Mouse (Mus musculus) C2C12 (cell line): ENCODE data around the gene Ctcfl. TPM values are rescaled to one million over a fixed set of nuclear protein-coding genes. Genes with fewer than 3 reads are reported as not detected.

Experiments used
- H3K27me3 ChIP-seq: one replicate; pipeline ENCODE4 v1.6.1; 2011; ENCODE audit not compliant: control insufficient read depth, insufficient read depth, insufficient read length
- H3K36me3 ChIP-seq: one replicate; pipeline ENCODE4 v1.6.1; 2011; ENCODE audit not compliant: control insufficient read depth, insufficient read depth
- H3K4me3 ChIP-seq: one replicate; pipeline ENCODE4 v1.5.1; 2011; ENCODE audit warnings: mild to moderate bottlenecking, control low read depth; ENCODE audit not compliant: poor library complexity, insufficient read depth, severe bottlenecking
- H3K79me2 ChIP-seq: one replicate; pipeline ENCODE4 v1.6.1; 2011; ENCODE audit not compliant: control insufficient read depth, insufficient read depth
- H3K79me3 ChIP-seq: one replicate; pipeline ENCODE4 v1.6.1; 2011; ENCODE audit warnings: low read depth, control low read depth
- H3ac ChIP-seq: one replicate; pipeline ENCODE3; 2011; ENCODE audit warnings: low read depth; ENCODE audit not compliant: control insufficient read depth, insufficient read length
- CEBPB ChIP-seq: IDR thresholded peaks from one replicate; pipeline ENCODE4 v1.6.1; 2011; ENCODE audit warnings: low read depth, mild to moderate bottlenecking, control low read depth, moderate library complexity
- CTCF ChIP-seq: IDR thresholded peaks from one replicate; pipeline ENCODE4 v1.5.1; 2011; ENCODE audit not compliant: control insufficient read depth, insufficient read depth, insufficient read length
- FOSL1 ChIP-seq: IDR thresholded peaks from one replicate; pipeline ENCODE4 v1.8.0; 2011; ENCODE audit warnings: mild to moderate bottlenecking, low read length; ENCODE audit not compliant: poor library complexity, insufficient read depth, severe bottlenecking
- MAX ChIP-seq: IDR thresholded peaks from one replicate; pipeline ENCODE4 v1.6.1; 2011; ENCODE audit warnings: mild to moderate bottlenecking, control low read depth
- MYOD1 ChIP-seq: IDR thresholded peaks from one replicate; pipeline ENCODE4 v1.6.1; 2011; ENCODE audit warnings: low read depth; ENCODE audit not compliant: control insufficient read depth, insufficient read length
- MYOG ChIP-seq: IDR thresholded peaks from one replicate; pipeline ENCODE4 v1.6.1; 2011; ENCODE audit not compliant: control insufficient read depth, insufficient read length; ENCODE audit errors: extremely low read depth
- USF1 ChIP-seq: IDR thresholded peaks from one replicate; pipeline ENCODE4 v1.6.1; 2011; ENCODE audit warnings: low read depth, mild to moderate bottlenecking, control low read depth, moderate library complexity
- polyA plus RNA-seq: library from polyadenylated mRNA; unstranded; fragments of >200 nt; fragmentation: generic; extraction: Trizol; gene quantifications from one replicate; pipeline ENCODE4 v1.2.1, GENCODE M21; 2012; ENCODE audit warnings: missing spikeins

Ctcfl gene
- polyA plus RNA-seq, 1 experiment, result not detected

DNA sequence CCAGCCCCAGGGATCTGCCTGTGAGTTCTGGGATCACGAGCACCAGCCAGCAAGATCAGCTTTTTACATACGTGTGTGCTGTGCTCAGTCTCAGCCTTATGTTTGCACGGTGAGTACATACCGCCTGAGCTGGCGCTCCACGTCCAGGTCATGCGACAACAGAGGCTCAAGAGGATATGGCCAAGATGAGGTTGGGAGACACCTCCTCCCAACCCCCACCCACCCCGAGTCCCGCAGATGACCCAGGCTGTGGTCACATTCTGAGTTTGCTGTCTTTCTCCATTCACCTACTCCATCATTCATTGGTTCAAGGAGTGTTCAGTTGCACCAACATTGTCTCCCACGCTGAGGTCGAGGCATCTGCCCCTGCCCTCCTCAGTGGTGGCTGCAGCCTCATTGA lies 34.5 kb downstream of the Ctcfl start:
- no peaks in the 10 kb centered on the region for H3K79me2 ChIP-seq
- H3K27me3 ChIP-seq, result peaks cover 8% of the 10 kb centered on the region
- no peak overlapping the region for H3K4me3 ChIP-seq
- no peaks in the 10 kb centered on the region for H3K36me3 ChIP-seq
- H3K79me3 ChIP-seq, result no peaks in the 10 kb centered on the region
- TF ChIP-seq MYOD1, result no peak
- TF ChIP-seq MAX, result no peak
- no peak for TF ChIP-seq CTCF
- TF ChIP-seq USF1, result no peak
- TF ChIP-seq CEBPB, result no peak
- TF ChIP-seq MYOG, result no peak
- no peak for TF ChIP-seq FOSL1
- no peak overlapping the region for H3ac ChIP-seq

DNA sequence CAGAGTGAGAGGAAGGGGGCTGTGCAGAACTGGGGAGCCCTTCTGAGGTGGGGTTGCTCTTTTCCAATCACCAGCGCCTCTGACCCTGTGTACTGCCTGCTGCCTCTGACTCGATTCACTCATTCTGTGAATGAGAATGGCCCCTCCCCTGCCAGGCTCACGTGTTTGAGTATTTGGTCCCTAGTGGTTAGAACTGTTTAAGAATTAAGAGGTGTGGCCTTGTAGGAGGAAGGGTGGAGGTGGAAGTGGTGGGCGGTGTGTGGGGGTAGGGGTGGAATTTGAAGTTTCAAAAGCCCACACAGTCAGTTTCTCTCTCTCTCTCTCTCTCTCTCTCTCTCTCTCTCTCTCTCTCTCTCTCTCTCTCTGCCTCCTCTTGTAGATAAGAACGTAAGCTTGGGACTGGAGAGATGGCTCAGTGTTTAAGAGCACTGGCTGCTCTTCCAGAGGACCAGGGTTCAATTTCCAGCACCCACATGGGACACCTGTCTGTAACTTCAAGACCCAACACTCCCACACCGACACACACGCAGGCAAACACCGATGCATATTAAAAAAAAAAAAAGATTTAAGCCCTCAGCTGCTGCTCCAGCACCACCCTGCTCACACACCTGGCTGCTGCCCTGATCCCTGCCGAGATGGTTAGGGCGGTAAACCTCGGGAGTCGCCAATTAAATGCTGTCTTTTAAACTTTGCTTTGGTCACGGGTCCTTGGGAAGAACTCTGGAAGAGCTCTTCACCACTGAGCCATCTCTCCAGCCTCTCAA lies 35.4 kb downstream of the Ctcfl start:
- Histone ChIP-seq H3ac (no peak overlapping the region), H3K4me3 (no peak overlapping the region), H3K79me3 (no peaks in the 10 kb centered on the region), H3K79me2 (no peaks in the 10 kb centered on the region), H3K36me3 (no peaks in the 10 kb centered on the region), H3K27me3 (peaks cover 10% of the 10 kb centered on the region)
- TF ChIP-seq USF1 (peak; percentile 49), FOSL1 (no peak)

DNA sequence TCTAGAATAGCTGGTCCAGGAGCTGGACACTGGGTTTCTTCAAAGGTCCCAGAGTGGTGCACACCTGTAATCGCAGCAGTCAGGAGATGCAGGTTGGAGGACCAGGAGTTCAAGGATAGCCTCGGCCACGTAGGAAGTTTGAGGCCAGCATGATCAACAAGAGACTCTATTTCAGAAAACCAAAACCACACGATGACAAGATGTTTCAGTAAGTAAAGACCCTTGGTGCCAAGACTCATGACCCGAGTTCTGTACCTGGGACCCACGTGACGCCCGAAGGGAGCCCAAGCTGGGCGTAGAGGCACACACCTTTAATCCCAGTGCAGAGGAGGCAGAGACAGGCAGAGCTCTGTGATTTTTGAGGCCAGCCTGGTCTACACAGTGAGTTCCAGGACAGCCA lies 36.2 kb downstream of the Ctcfl start:
- TF ChIP-seq CTCF (no peak), MAX (no peak), MYOD1 (no peak), USF1 (no peak), MYOG (no peak), FOSL1 (no peak), CEBPB (no peak)
- Histone ChIP-seq H3ac (no peak overlapping the region), H3K4me3 (no peak overlapping the region)

DNA sequence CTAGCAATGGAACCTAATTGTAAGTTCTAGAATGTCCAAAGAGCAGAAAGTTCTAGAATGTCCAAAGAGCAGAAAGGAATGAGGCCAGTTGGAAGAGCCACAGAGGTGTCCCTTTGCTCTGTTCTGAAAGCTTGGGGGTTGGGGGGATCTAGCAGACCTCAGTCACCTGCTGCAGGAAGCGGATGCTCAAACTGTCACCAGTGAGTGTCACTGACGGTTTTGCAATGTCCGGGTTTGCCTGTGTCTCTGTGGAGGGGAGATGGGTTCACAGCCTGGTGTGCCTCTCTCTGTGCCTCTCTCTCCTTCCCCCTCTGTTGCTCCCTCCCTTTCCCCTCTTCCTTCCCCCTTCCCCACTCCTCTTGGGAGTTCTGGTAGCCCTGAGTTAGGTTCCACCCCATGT lies 36.6 kb downstream of the Ctcfl start:
- Histone ChIP-seq H3K4me3 (no peak overlapping the region), H3K79me3 (no peaks in the 10 kb centered on the region), H3K36me3 (no peaks in the 10 kb centered on the region), H3K79me2 (no peaks in the 10 kb centered on the region), H3K27me3 (peaks cover 10% of the 10 kb centered on the region), H3ac (no peak overlapping the region)
- TF ChIP-seq CEBPB (no peak), FOSL1 (no peak), CTCF (no peak), MYOG (no peak), MAX (no peak), USF1 (no peak), MYOD1 (no peak)

More for the DNA sequence above, 36.2 kb downstream of the Ctcfl start:
- H3K27me3 ChIP-seq, result peaks cover 10% of the 10 kb centered on the region
- no peaks in the 10 kb centered on the region for H3K36me3 ChIP-seq
- H3K79me2 ChIP-seq, result no peaks in the 10 kb centered on the region
- no peaks in the 10 kb centered on the region for H3K79me3 ChIP-seq

DNA sequence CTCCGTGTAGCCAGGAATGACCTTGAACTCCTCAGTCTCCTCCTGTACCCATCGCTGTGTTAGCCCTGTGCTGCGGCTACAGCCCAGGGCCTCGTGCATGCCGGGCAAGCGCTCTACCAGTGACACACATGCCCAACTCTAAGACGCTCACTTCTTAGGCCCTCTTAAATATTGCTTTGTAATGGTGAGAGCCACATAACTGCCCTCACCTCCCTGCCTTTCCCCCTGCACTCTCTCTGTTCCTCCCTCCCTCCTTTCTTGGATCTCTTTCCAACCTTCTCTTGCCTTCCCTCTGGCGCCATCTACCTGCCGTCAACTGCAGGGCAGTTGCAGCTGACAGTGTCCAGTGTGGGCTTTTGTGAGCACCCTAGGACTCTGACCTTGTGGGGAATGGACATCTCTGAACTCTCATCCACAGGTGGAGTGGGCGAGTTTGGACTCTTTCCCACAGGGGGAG lies 38.5 kb downstream of the Ctcfl start:
- Histone ChIP-seq H3K27me3 (peaks cover 20% of the 10 kb centered on the region), H3K4me3 (no peak overlapping the region), H3K79me3 (no peaks in the 10 kb centered on the region), H3ac (no peak overlapping the region), H3K36me3 (no peaks in the 10 kb centered on the region), H3K79me2 (no peaks in the 10 kb centered on the region)
- TF ChIP-seq CTCF (peak; percentile 82), MYOD1 (no peak)

DNA sequence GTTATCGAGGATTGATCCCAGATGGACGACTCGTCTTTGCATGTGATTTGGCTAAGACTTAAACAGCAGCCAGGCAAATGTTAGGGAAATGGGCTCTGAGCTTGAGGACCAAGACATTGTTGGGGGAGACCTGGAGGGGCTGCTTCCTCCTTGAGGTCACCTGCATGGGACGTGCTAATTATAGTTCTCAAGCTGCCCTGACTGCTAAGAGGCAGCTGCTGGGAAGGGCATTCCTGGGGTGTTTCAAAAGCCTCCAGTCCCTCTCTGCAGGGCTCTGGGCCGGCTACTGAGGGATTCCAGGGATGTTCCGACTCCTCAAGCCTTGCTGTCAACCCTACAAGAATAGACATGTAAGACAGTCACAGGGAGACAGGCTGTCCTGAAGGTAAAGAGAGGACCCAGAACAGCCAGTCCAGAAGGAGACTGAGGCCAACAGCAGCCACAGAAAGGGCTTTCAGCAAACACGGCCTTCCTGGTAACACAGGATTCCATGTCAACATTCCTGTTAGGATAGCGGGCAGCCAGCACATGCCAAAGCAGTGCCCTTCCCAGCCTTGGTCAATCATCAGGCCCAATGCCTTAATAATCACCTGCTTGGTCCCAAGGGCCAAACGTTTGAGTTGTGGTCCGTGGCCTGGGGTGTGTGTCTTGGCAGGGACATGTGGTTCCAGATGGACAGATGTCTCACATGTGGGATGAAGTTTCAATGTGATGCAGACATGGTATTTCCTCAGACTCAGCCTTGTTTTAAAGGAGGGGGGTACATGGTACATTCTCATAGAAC lies 39.4 kb downstream of the Ctcfl start:
- Histone ChIP-seq H3K4me3 (no peak overlapping the region), H3K36me3 (no peaks in the 10 kb centered on the region), H3K79me3 (no peaks in the 10 kb centered on the region), H3K79me2 (no peaks in the 10 kb centered on the region), H3K27me3 (peaks cover 22% of the 10 kb centered on the region), H3ac (no peak overlapping the region)
- TF ChIP-seq CTCF, result no peak
- no peak for TF ChIP-seq MYOG
- no peak for TF ChIP-seq CEBPB
- TF ChIP-seq FOSL1, result no peak
- no peak for TF ChIP-seq MAX
- TF ChIP-seq USF1, result no peak
- no peak for TF ChIP-seq MYOD1
